Mouse (Mus musculus): ENCODE results near the gene Fat4.

Gene Fat4

GRCm38 (mm10) chr3:38967480-38967879, 80.7 kb downstream of the Fat4 start:
- no peak for DNase-seq (ENCODE audit: low read depth)

GRCm38 (mm10) chr3:38986379-38986778, 99.6 kb downstream of the Fat4 start:
- DNase-seq (ENCODE audit: low read depth) = no peak

GRCm38 (mm10) chr3:38989181-38989580, 102.4 kb downstream of the Fat4 start:
- DNase-seq (ENCODE audit: low read depth) = no peak

- DNase-seq (ENCODE audit: low read depth) = no peak
Observed at GRCm38 (mm10) chr3:39000011-39000410, 113.3 kb downstream of the Fat4 start.

- no peak for DNase-seq (ENCODE audit: low read depth)
Observed at GRCm38 (mm10) chr3:39010544-39010943, 123.8 kb downstream of the Fat4 start.

GRCm38 (mm10) chr3:39017633-39018032, 130.9 kb downstream of the Fat4 start:
- no peak for DNase-seq (ENCODE audit: low read depth)

GRCm38 (mm10) chr3:39036113-39036512, 149.4 kb downstream of the Fat4 start:
- no peak for DNase-seq (ENCODE audit: low read depth)

GRCm38 (mm10) chr3:39046425-39046824, 159.7 kb downstream of the Fat4 start:
- no peak for DNase-seq (ENCODE audit: low read depth)

- no peak for DNase-seq (ENCODE audit: low read depth)
Observed at GRCm38 (mm10) chr3:39047621-39048303, 161.0 kb downstream of the Fat4 start.

- no peak for DNase-seq (ENCODE audit: low read depth)
Observed at GRCm38 (mm10) chr3:39048304-39048667, 161.5 kb downstream of the Fat4 start.

- no peak for DNase-seq (ENCODE audit: low read depth)
Observed at GRCm38 (mm10) chr3:39050130-39050529, 163.4 kb downstream of the Fat4 start.

GRCm38 (mm10) chr3:39053072-39053471, 166.3 kb downstream of the Fat4 start:
- no peak for DNase-seq (ENCODE audit: low read depth)

Measured in 416B (cell line).